Mouse (Mus musculus) c-Kit-negative CD71-positive TER-119-positive erythroid progenitor cells, embryonic 14.5 days (primary cell): ENCODE data around the gene Prr15.

ENCODE experiments used
- DNase-seq: peaks from one replicate; pipeline ENCODE4 v3.0.0-alpha.2; 2013; ENCODE audit warnings: low read depth, low spot score

Gene Prr15

GRCm38 (mm10) chr6:54331765-54332164 is 6.1 kb downstream of the Prr15 start:
- no peak for DNase-seq

- no peak for DNase-seq
These were observed 6.6 kb downstream of the Prr15 start for GRCm38 (mm10) chr6:54332203-54332602.

- no peak for DNase-seq
These were observed 7.5 kb downstream of the Prr15 start for GRCm38 (mm10) chr6:54333116-54333651.

GRCm38 (mm10) chr6:54333652-54334396 is 8.2 kb downstream of the Prr15 start:
- DNase-seq, result no peak

GRCm38 (mm10) chr6:54337321-54337720 is 11.7 kb downstream of the Prr15 start:
- DNase-seq, result no peak

GRCm38 (mm10) chr6:54341133-54341532 is 15.5 kb downstream of the Prr15 start:
- DNase-seq, result no peak

GRCm38 (mm10) chr6:54342223-54342622 is 16.6 kb downstream of the Prr15 start:
- no peak for DNase-seq

GRCm38 (mm10) chr6:54351860-54352259 is 26.2 kb downstream of the Prr15 start:
- no peak for DNase-seq

GRCm38 (mm10) chr6:54352931-54353690 is 27.5 kb downstream of the Prr15 start:
- no peak for DNase-seq

- DNase-seq, result no peak
These were observed 28.1 kb downstream of the Prr15 start for GRCm38 (mm10) chr6:54353698-54354097.

- no peak for DNase-seq
These were observed 30.0 kb downstream of the Prr15 start for GRCm38 (mm10) chr6:54355626-54356025.

- DNase-seq, result no peak
These were observed 37.1 kb downstream of the Prr15 start for GRCm38 (mm10) chr6:54362526-54363324.

GRCm38 (mm10) chr6:54364406-54365136 is 38.9 kb downstream of the Prr15 start:
- no peak for DNase-seq

GRCm38 (mm10) chr6:54366607-54367006 is 41.0 kb downstream of the Prr15 start:
- DNase-seq, result no peak

- no peak for DNase-seq
These were observed 42.4 kb downstream of the Prr15 start for GRCm38 (mm10) chr6:54368071-54368470.

- DNase-seq, result no peak
These were observed 44.4 kb downstream of the Prr15 start for GRCm38 (mm10) chr6:54369913-54370542.

- no peak for DNase-seq
These were observed 46.2 kb downstream of the Prr15 start for GRCm38 (mm10) chr6:54371874-54372273.

GRCm38 (mm10) chr6:54379356-54379755 is 53.7 kb downstream of the Prr15 start:
- no peak for DNase-seq
